Mouse (Mus musculus): ENCODE measurements around the gene Iqgap2.

GRCm38 (mm10) chr13:95578016-95578697, 313.6 kb downstream of the Iqgap2 start:
- no peak for TF ChIP-seq CTCF (IDR thresholded peaks at IDR 0.05; ENCODE audit: low read depth)
- no peak for TF ChIP-seq EP300 (optimal IDR thresholded peaks at IDR 0.05)
